Mouse (Mus musculus): ENCODE measurements around the gene BC017158. TPM values are rescaled to one million over a fixed set of nuclear protein-coding genes. Genes with fewer than 3 reads are reported as not detected.

Gene BC017158
- polyA plus RNA-seq, 1 experiment from 2014 or later: 26.3 TPM

DNA sequence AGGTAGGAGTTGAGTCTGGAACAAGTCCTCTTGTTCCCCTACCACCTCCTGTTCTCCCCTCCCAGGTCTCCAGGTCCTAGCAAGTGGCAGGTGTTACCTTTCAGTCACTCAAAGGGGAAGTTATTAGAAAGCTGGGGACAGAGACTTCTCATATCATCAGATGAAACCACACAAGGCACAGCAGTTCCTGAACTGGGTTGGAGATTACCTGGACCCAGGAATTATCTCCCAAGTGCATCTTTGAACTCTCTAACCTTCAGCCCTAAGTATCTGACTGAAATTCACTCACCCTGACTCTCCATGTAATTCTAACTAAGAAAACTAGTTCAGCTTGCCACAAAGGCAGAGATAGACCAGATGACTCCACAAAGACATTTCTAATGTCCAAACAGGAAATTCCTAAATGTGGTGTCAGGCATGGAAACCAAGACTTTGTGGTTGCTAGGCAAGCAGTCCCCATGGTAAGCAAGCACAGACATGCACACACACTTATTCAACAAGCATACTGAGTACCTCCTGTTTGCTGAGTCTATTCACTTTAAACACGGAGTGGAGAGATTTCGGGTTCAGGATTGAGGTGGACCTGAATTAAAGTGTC lies 22.3 kb upstream of the BC017158 start:
- H3K27ac ChIP-seq (replicated peaks): no peak overlapping the region
- no peaks in the 10 kb centered on the region for H3K9me3 ChIP-seq (replicated peaks)
- no peaks in the 10 kb centered on the region for H3K27me3 ChIP-seq (ENCODE audit: low read depth, poor library complexity, severe bottlenecking)
- peaks cover 4% of the 10 kb centered on the region; the same call in 1 of the 2 replicates for H3K4me1 ChIP-seq
- no peak overlapping the region for H3K4me3 ChIP-seq
- 90% methylated on average over 2 of the region's 2 CpGs for WGBS
- H3K36me3 ChIP-seq: no peaks in the 10 kb centered on the region
- no peak for DNase-seq (ENCODE audit: low spot score)

DNA sequence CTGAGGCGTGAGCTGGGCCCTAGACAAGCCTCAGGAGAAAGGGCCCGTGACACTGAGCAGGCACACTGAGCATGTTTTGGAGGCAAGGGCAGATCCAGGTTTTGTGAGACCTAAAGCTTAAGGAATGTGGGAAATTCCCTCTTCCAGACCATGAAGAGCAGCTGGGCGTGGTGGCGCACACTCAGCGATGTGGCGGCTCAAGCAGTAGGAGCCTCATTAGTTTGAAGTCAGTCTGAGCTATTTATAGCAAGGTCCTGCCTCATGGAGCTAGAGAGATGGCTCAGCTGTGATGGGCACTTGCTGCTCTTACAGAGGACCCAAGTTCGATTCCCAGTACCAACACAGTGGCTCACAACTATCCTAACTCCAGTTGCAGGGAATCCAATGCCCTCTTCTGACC lies 21.2 kb upstream of the BC017158 start:
- Histone ChIP-seq H3K4me1 (peaks cover 4% of the 10 kb centered on the region; the same call in 1 of the 2 replicates), H3K4me3 (no peak overlapping the region), H3K27me3 (ENCODE audit: low read depth, poor library complexity, severe bottlenecking) (no peaks in the 10 kb centered on the region), H3K27ac (replicated peaks) (no peak overlapping the region), H3K36me3 (no peaks in the 10 kb centered on the region), H3K9me3 (replicated peaks) (no peaks in the 10 kb centered on the region)
- WGBS: 89% methylated on average over 7 of the region's 7 CpGs
- no peak for DNase-seq (ENCODE audit: low spot score)

DNA sequence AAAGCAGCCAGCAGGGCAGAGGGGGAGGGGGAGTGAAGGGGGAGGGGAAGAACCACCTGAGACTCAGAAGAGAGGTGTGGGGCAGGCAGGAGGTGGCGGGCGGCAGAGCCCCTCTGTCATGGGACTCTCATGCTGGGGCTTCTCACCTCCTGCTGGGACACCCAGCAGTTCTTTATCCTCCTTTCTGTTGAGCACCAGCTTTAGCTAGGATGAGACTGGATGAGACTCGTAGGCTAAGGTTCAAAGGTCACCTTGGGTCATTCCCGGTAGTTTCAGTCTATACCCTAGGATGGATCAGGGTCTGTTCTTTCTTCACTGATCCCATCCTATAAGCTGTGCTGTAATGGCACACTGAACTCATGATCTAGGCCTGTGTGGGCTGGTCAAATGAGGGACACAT lies 19.0 kb upstream of the BC017158 start:
- Histone ChIP-seq H3K4me1 (peaks cover 4% of the 10 kb centered on the region; the same call in 1 of the 2 replicates), H3K4me3 (no peak overlapping the region), H3K9me3 (replicated peaks) (no peaks in the 10 kb centered on the region), H3K36me3 (no peaks in the 10 kb centered on the region), H3K27ac (replicated peaks) (no peak overlapping the region), H3K27me3 (ENCODE audit: low read depth, poor library complexity, severe bottlenecking) (no peaks in the 10 kb centered on the region)
- 54% methylated on average over 4 of the region's 4 CpGs for WGBS
- DNase-seq (ENCODE audit: low spot score): no peak

DNA sequence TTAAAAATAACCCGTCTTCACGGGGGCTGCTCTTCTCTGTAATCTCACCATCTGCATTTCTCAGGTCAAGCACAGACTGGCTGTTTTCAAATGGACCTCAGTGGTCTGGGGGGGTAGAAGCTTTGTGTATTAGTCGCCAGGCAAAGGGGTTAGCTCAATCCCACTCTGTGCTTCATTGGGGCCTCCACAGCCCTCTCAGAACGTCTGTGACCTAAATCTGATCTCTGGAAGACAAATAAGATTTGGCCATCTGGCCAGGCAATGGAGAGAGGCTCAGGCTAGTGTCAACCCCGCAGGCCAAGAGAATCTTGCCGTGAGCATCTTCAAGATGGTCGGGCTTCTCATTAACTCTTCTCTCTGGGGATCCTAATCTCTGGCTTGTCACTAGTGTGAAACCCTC lies 16.5 kb upstream of the BC017158 start:
- H3K4me3 ChIP-seq: no peak overlapping the region
- WGBS: 80% methylated on average over 7 of the region's 7 CpGs
- no peaks in the 10 kb centered on the region for H3K9me3 ChIP-seq (replicated peaks)
- no peaks in the 10 kb centered on the region for H3K4me1 ChIP-seq
- no peak for DNase-seq (ENCODE audit: low spot score)
- no peak overlapping the region for H3K27ac ChIP-seq (replicated peaks)
- H3K27me3 ChIP-seq (ENCODE audit: low read depth, poor library complexity, severe bottlenecking): no peaks in the 10 kb centered on the region
- H3K36me3 ChIP-seq: no peaks in the 10 kb centered on the region

DNA sequence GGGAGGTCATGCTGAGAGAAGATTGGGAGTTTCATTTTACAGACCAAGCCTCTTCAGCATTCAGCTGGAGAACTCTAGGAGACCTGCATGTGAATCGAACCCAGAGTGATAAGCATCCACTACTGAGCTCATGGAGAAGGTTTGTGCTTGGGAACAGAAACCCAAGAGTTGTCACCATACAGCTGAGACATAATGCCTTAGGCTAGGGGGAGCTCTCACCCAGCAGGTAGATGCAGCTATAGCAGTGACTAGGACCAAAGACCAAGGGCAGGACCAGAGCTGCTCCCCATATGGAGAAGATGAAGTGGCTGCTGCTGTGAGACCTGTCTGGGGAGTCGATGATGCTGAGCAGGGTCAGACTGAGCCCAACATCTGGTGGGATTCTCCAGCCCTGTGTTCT lies 15.6 kb upstream of the BC017158 start:
- H3K36me3 ChIP-seq: no peaks in the 10 kb centered on the region
- WGBS: 89% methylated on average over 2 of the region's 2 CpGs

DNA sequence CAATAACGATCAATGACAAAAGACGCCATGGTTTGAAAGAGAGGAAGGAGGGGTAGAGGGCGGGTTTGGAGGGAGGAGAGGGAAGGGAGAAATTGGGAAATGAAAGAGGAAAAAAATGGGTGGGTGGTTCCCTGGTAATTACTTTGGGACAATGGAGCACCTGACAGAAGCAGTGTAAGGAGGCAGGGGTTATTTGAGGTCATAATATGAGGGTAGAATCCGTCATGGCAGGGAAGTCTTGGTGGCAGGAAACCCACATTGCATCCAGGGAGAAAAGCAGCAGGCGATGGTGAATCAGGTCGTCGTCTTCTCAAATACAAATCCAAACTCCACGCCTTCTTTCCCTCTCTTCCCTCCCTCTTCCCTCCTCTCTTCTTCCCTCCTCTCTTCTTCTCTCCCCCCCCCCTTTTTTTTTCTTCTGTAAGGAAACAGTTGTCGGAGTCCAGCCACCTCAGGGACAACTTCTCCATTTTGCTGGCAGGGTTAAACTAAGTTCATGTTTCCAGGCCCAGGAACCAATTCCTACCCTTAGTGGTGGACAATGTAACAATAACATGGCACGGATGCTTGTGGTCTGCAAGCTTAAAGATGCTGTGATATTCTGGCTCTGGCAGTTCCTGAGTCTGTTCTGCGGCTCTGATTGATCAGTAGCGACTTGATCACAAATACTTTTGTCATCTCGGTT lies 14.5 kb upstream of the BC017158 start:
- H3K36me3 ChIP-seq: no peaks in the 10 kb centered on the region
- no peak overlapping the region for H3K27ac ChIP-seq (replicated peaks)
- no peak overlapping the region for H3K4me3 ChIP-seq
- 81% methylated on average over 13 of the region's 13 CpGs for WGBS
- no peaks in the 10 kb centered on the region for H3K9me3 ChIP-seq (replicated peaks)
- 0 out of 2 replicates have a peak, but pooled peaks cover 3% of the 10 kb centered on the region for H3K4me1 ChIP-seq
- H3K27me3 ChIP-seq (ENCODE audit: low read depth, poor library complexity, severe bottlenecking): no peaks in the 10 kb centered on the region
- no peak for DNase-seq (ENCODE audit: low spot score)

More for the DNA sequence above, 15.6 kb upstream of the BC017158 start:
- no peaks in the 10 kb centered on the region for H3K27me3 ChIP-seq (ENCODE audit: low read depth, poor library complexity, severe bottlenecking)
- DNase-seq (ENCODE audit: low spot score): no peak
- no peak overlapping the region for H3K4me3 ChIP-seq
- no peak overlapping the region for H3K27ac ChIP-seq (replicated peaks)
- H3K4me1 ChIP-seq: no peaks in the 10 kb centered on the region
- H3K9me3 ChIP-seq (replicated peaks): no peaks in the 10 kb centered on the region

DNA sequence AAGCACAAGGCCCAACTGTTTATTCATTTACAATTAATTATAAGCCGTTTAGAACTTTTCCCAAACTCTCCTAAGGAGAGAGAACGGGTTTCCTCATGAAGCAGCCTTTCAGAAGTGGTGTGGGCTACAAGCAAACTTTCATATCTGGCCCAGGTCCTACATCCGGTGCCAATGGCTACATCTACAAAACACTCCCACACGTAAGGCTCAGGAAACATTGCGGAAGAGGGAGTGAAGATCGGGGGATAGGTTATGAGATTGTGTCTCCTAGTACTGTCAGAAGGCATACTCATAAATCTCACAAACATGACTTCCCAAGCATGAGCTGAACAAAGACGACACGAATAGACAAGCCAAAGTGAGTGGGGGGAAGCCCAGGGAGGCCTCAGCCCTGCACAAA lies 13.8 kb upstream of the BC017158 start:
- Histone ChIP-seq H3K4me3 (no peak overlapping the region), H3K9me3 (replicated peaks) (no peaks in the 10 kb centered on the region), H3K36me3 (no peaks in the 10 kb centered on the region), H3K27ac (replicated peaks) (no peak overlapping the region), H3K4me1 (0 out of 2 replicates have a peak, but pooled peaks cover 3% of the 10 kb centered on the region), H3K27me3 (ENCODE audit: low read depth, poor library complexity, severe bottlenecking) (no peaks in the 10 kb centered on the region)
- 83% methylated on average over 8 of the region's 8 CpGs for WGBS
- no peak for DNase-seq (ENCODE audit: low spot score)

DNA sequence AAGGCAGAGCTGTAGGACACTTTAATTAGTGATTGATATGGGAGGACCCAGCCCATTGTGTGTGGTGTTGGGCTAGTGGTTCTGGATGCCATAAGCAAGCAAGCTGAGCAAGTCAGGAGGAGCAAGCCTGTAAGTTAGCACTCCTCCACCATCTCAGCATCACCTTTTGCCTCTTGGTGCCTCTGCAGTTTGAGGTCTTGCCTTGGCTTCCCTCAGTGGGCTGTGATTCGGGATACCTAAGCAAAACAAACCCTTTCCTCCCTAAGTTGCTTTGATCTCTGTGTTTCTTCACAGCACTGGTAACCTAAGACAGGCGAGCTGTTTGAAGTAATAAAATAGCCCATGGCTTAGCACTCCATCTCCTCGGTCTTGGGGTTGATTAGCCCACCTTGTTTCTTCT lies 13.3 kb upstream of the BC017158 start:
- no peak overlapping the region for H3K27ac ChIP-seq (replicated peaks)
- 0 out of 2 replicates have a peak, but pooled peaks cover 3% of the 10 kb centered on the region for H3K4me1 ChIP-seq
- WGBS: 69% methylated on average over 3 of the region's 3 CpGs
- DNase-seq (ENCODE audit: low spot score): no peak
- H3K9me3 ChIP-seq (replicated peaks): no peaks in the 10 kb centered on the region
- H3K36me3 ChIP-seq: no peaks in the 10 kb centered on the region
- no peak overlapping the region for H3K4me3 ChIP-seq
- no peaks in the 10 kb centered on the region for H3K27me3 ChIP-seq (ENCODE audit: low read depth, poor library complexity, severe bottlenecking)

DNA sequence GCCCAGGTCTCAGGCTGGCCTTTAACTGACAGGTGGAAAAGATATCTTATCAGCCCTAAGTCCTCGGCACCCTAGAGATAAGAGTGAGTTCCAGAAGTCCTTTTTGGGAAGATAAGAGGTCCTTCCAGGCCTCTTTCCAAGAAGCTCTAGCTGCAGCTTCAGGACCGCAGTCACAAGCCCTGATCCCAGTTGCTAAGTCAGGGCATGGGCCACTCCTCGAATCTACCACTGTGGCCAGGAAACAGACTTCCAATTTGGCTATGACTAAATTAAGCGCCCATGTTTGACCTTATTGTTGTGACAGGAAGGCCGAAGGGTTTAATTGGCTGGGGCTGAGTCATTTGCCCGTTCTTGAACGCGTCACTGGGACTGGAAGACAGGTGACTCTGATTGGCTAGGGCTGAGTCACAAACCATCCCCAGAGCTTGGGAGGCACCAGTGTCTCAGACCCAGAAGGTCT lies 12.3 kb upstream of the BC017158 start:
- Histone ChIP-seq H3K4me1 (0 out of 2 replicates have a peak, but pooled peaks cover 3% of the 10 kb centered on the region), H3K4me3 (no peak overlapping the region), H3K27me3 (ENCODE audit: low read depth, poor library complexity, severe bottlenecking) (no peaks in the 10 kb centered on the region), H3K36me3 (no peaks in the 10 kb centered on the region), H3K27ac (replicated peaks) (no peak overlapping the region), H3K9me3 (replicated peaks) (no peaks in the 10 kb centered on the region)
- DNase-seq (ENCODE audit: low spot score): no peak
- WGBS: 77% methylated on average over 8 of the region's 8 CpGs

DNA sequence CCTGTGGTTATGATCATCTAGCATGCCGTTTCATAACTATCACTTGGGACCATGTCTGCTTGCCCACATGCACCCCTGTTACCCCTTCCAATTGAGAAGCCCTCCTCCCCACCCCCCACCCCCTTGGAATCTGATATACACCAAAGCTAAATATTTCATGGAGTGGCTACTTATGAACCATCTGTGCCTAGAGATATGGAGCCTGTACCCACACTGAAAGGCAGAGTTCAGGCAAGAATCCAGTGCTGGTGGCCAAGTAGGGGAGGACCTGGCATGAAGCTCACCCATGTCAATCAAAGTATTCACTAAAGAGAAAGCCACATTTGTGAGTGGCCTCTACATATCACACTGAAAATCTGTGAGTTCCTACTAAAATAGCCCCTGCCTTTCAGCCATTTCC lies 11.8 kb upstream of the BC017158 start:
- DNase-seq (ENCODE audit: low spot score): no peak
- Histone ChIP-seq H3K9me3 (replicated peaks) (no peaks in the 10 kb centered on the region), H3K4me1 (0 out of 2 replicates have a peak, but pooled peaks cover 3% of the 10 kb centered on the region), H3K27ac (replicated peaks) (no peak overlapping the region), H3K36me3 (no peaks in the 10 kb centered on the region), H3K4me3 (no peak overlapping the region), H3K27me3 (ENCODE audit: low read depth, poor library complexity, severe bottlenecking) (no peaks in the 10 kb centered on the region)
- 83% methylated on average over 1 of the region's 1 CpGs for WGBS

DNA sequence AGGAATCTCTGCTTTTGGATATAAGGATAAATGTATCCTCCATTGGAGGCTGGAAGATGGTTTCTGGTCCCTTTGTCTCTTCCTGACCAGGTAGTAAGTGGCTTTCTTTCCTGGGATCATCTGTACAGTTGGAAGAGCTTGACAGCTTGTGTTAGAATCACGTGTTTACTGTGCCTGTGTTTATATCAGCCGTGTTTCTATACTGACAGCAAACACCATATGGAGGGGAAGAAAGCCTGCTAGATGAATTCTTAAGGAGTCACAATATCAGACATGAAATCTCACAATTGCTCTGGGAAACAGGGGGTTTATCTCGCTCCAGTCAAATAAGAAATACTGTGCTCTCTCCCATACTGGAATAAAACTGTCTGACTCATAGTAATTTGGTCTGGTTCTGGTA lies 11.2 kb upstream of the BC017158 start:
- no peaks in the 10 kb centered on the region for H3K27me3 ChIP-seq (ENCODE audit: low read depth, poor library complexity, severe bottlenecking)
- H3K4me1 ChIP-seq: 0 out of 2 replicates have a peak, but pooled peaks cover 3% of the 10 kb centered on the region
- H3K27ac ChIP-seq (replicated peaks): no peak overlapping the region
- DNase-seq (ENCODE audit: low spot score): no peak
- no peak overlapping the region for H3K4me3 ChIP-seq
- H3K36me3 ChIP-seq: no peaks in the 10 kb centered on the region
- WGBS: 89% methylated on average over 3 of the region's 3 CpGs
- no peaks in the 10 kb centered on the region for H3K9me3 ChIP-seq (replicated peaks)

DNA sequence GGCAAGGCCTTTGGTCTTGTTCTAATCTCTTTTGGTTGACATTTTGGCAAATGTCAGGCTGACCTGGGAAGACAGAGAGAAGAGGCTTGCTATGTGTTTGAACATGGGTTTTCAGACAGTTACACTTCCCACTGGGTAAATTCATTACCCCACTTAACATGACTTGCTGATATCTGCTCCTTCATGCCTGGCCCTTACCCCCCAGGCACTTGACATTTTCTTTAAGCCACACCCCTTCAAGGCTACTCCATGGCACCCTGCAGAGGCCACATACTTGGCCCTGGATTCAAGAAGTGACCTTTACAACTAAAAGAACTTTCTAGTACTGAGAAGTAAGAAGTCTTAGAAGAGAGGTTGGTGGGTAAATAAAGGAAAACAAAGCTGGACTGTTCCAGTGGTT lies 9.9 kb upstream of the BC017158 start:
- no peak for DNase-seq (ENCODE audit: low spot score)
- Histone ChIP-seq H3K9me3 (replicated peaks) (no peaks in the 10 kb centered on the region), H3K36me3 (no peaks in the 10 kb centered on the region), H3K27ac (replicated peaks) (no peak overlapping the region), H3K4me1 (0 out of 2 replicates have a peak, but pooled peaks cover 3% of the 10 kb centered on the region), H3K27me3 (ENCODE audit: low read depth, poor library complexity, severe bottlenecking) (no peaks in the 10 kb centered on the region), H3K4me3 (no peak overlapping the region)

DNA sequence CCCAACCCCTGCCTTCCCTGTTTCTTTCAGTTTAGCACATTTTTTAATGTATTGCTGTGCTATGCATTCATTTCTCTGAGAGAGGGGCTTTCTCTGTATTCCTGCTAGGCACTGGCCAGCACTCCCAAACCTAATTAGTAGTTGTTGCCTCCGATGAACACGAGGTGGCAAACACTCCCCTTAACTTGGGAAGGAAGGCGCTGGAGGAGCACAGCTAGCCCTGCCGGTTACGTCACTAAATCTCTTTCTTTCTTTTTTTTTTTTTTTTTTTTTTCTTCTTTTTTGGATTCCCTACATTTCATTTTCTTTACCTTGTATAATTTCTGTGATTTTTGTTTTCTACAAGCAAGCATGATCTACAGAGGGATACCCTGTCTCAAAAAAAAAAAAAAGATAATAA lies 6.9 kb upstream of the BC017158 start:
- no peak overlapping the region for H3K4me3 ChIP-seq
- 11% methylated on average over 5 of the region's 5 CpGs for WGBS
- H3K9me3 ChIP-seq (replicated peaks): no peaks in the 10 kb centered on the region
- H3K36me3 ChIP-seq: no peaks in the 10 kb centered on the region
- no peak for DNase-seq (ENCODE audit: low spot score)
- H3K4me1 ChIP-seq: peaks cover 13% of the 10 kb centered on the region
- H3K27ac ChIP-seq (replicated peaks): no peak overlapping the region
- peaks cover 3% of the 10 kb centered on the region; the same call in 1 of the 2 replicates for H3K27me3 ChIP-seq (ENCODE audit: low read depth, poor library complexity, severe bottlenecking)
